Mouse (Mus musculus) midbrain, embryonic 16.5 days (tissue): Measurements from ENCODE around the gene Prrt1. TPM values are rescaled to one million over a fixed set of nuclear protein-coding genes. Genes with fewer than 3 reads are reported as not detected.

Experiments used
- ATAC-seq: fragments of 200-750 bp; cut with Nextera tagmentation; 2 replicates; pipeline ENCODE4 v1.8.0; 2017; ENCODE audit warnings: moderate TSS enrichment
- H3K27ac ChIP-seq: fragments of 300-500 bp; sonication (generic); 2 replicates; pipeline ENCODE4 v1.5.1; 2014; ENCODE audit warnings: mild to moderate bottlenecking, low read length, mixed read lengths
- H3K27me3 ChIP-seq: fragments of 300-500 bp; sonication (generic); 2 replicates; pipeline ENCODE4 v1.6.1; 2014; ENCODE audit warnings: low read depth, low read length, mixed read lengths; ENCODE audit not compliant: control insufficient read depth, insufficient read depth
- H3K36me3 ChIP-seq: fragments of 300-500 bp; sonication (generic); 2 replicates; pipeline ENCODE4 v1.6.1; 2014; ENCODE audit warnings: mild to moderate bottlenecking, low read length, moderate library complexity, mixed read lengths; ENCODE audit not compliant: control insufficient read depth, insufficient read depth
- H3K4me1 ChIP-seq: fragments of 300-500 bp; sonication (generic); 2 replicates; pipeline ENCODE4 v1.6.1; 2014; ENCODE audit warnings: mild to moderate bottlenecking, low read length, mixed read lengths; ENCODE audit not compliant: control insufficient read depth, insufficient read depth
- H3K4me2 ChIP-seq: fragments of 300-500 bp; sonication (generic); 2 replicates; pipeline ENCODE4 v1.6.1; 2014; ENCODE audit warnings: mild to moderate bottlenecking, low read length, mixed read lengths
- H3K4me3 ChIP-seq: fragments of 300-500 bp; sonication (generic); 2 replicates; pipeline ENCODE4 v1.5.1; 2014; ENCODE audit warnings: low read depth, mild to moderate bottlenecking, low read length, moderate library complexity, mixed read lengths
- H3K9ac ChIP-seq: fragments of 300-500 bp; sonication (generic); 2 replicates; pipeline ENCODE4 v1.6.1; 2014; ENCODE audit warnings: low read depth, low read length, mixed read lengths
- H3K9me3 ChIP-seq: fragments of 300-500 bp; sonication (generic); replicated peaks from 2 replicates; pipeline ENCODE4 v1.6.1; 2014; ENCODE audit warnings: mild to moderate bottlenecking, low read length, mixed read lengths; ENCODE audit not compliant: control insufficient read depth, poor library complexity, severe bottlenecking
- WGBS: fragments of 180-500 bp; shearing (Covaris S2); extraction: QIAGEN DNeasy Blood & Tissue Kit; methylation state at CpG from one replicate; pipeline ENCODE4 v1.1.7; 2014; 5-methylcytosine and 5-hydroxymethylcytosine counted together
- polyA plus RNA-seq: library from polyadenylated mRNA; unstranded; fragments of >200 nt; fragmentation: Nextera tagmentation; extraction: Ambion mirVana; gene quantifications from 2 replicates; pipeline ENCODE4 v1.2.1, GENCODE M21; 2015

Prrt1 gene
- polyA plus RNA-seq, 1 experiment from 2014 or later = 11.5 TPM

DNA sequence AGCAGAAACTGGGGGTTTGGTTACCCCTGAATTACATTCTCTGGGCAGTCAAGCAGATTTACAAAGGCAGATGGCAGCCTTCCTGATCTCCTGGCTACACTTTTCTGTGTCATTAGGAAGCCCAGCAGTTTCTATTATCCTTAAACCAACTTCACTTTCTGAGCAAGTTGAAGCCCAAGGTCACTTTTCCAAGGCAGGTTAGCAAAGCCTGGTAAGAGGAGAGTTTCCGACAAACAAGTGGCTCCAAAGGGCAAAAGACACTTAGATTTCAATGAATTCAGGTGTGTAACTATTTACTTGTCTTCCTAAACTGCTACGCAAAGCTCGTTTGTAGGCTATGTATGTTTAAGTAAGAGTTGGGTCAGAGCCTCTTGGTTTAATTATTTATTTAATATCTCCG lies 14.0 kb downstream of the Prrt1 start:
- no peak for ATAC-seq
- Histone ChIP-seq H3K9ac (no peak overlapping the region), H3K4me1 (peaks cover 26% of the 10 kb centered on the region), H3K4me3 (no peak overlapping the region), H3K36me3 (no peaks in the 10 kb centered on the region), H3K27ac (no peak overlapping the region), H3K9me3 (no peaks in the 10 kb centered on the region), H3K4me2 (no peak overlapping the region), H3K27me3 (no peaks in the 10 kb centered on the region)
- WGBS = 93% methylated on average over 4 of the region's 4 CpGs

DNA sequence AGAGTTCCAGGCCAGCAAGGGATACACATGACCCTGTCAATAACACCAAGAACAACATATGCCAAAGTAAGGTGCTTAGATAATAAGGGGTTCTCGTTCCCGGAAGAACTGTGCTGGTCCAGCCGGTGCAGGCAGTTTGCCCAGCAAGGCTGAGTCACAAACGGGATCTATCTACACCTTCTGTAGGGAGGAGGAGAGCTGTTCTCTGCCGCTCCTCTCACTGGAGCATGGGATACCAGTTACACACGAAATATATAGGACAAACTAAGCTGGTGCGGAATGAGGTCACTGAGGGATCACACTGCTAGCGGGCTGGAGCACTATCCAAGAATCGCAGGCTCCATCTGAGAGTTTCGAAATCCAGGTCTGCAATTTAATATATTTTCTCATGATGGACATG lies 14.6 kb downstream of the Prrt1 start:
- H3K4me1 ChIP-seq = peaks cover 29% of the 10 kb centered on the region
- no peak overlapping the region; the same call in 1 of the 2 replicates for H3K4me2 ChIP-seq
- 85% methylated on average over 10 of the region's 10 CpGs for WGBS
- no peaks in the 10 kb centered on the region for H3K27me3 ChIP-seq
- no peak for ATAC-seq
- peaks cover under 1% of the 10 kb centered on the region; the same call in 1 of the 2 replicates for H3K36me3 ChIP-seq
- H3K9me3 ChIP-seq = no peaks in the 10 kb centered on the region
- H3K4me3 ChIP-seq = no peak overlapping the region
- peak overlapping the region; percentile 51 for H3K27ac ChIP-seq
- H3K9ac ChIP-seq = no peak overlapping the region

DNA sequence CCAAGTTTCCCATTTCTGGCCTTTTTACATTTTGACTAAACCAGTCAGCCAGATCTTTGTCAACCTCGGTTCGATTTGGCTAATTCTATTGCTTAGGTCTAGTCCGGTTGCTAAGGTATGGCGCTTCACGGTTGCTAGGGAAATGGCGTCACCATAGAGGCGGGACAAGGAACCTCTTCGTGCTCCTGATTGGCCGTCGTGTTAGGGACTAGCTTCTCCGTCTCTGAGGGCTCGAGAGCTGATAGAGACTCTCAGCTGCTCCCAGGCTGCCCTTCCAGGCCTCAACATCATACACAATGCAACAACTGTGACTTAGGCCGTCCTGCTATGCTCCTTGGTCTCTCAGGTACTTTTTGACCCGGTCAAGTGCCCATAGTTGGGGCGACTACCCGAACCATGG lies 15.3 kb downstream of the Prrt1 start, which contains the start of gene Fkbpl:
TSS of gene Fkbpl (plus strand) at position 157 of the 400 bp plus-strand sequence.
- Histone ChIP-seq H3K4me1 (peaks cover 29% of the 10 kb centered on the region), H3K27me3 (no peaks in the 10 kb centered on the region), H3K27ac (peak within 1 kb of the TSS; percentile 76), H3K4me3 (peak within 1 kb of the TSS; percentile 62), H3K36me3 (peaks cover 6% of the 10 kb centered on the region), H3K9me3 (no peaks in the 10 kb centered on the region), H3K4me2 (peak within 1 kb of the TSS; percentile 70), H3K9ac (peak within 1 kb of the TSS; percentile 70)
- WGBS = under 1% methylated on average over 16 of the region's 16 CpGs
- ATAC-seq = peak; percentile 77

DNA sequence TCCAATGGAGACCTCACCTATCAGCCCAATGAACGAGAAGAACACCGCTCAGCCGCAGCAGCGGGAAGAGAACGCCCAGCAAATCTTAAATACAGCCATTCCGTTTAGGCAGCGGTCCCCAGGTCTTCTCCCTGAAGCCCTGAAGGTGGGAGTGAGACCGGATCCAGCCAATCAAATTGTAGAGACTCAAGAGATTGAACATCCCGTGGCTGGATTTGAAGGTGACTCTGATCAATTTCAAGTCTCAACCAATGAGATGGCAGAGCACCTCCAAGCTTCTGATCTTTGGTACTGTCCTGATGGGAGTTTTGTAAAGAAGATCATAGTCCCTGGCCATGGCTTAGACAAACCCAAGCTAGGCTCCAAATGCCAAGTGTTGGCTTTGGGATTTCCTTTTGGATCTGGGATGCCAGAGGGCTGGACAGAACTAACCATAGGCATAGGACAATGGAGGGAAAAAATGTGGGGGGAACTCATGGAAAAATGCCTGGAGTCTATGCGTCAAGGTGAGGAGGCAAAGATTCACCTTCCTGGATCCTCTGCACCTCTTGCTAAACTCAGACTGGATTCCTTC lies 16.0 kb downstream of the Prrt1 start:
- 50% methylated on average over 10 of the region's 10 CpGs for WGBS
- no peaks in the 10 kb centered on the region for H3K27me3 ChIP-seq
- peaks cover 13% of the 10 kb centered on the region for H3K36me3 ChIP-seq
- H3K9ac ChIP-seq = peak overlapping the region; percentile 70
- peaks cover 29% of the 10 kb centered on the region for H3K4me1 ChIP-seq
- no peak for ATAC-seq
- peak overlapping the region; percentile 62 for H3K4me3 ChIP-seq
- no peaks in the 10 kb centered on the region for H3K9me3 ChIP-seq
- H3K27ac ChIP-seq = peak overlapping the region; percentile 76; the same call in 1 of the 2 replicates
- peak overlapping the region; percentile 70 for H3K4me2 ChIP-seq

DNA sequence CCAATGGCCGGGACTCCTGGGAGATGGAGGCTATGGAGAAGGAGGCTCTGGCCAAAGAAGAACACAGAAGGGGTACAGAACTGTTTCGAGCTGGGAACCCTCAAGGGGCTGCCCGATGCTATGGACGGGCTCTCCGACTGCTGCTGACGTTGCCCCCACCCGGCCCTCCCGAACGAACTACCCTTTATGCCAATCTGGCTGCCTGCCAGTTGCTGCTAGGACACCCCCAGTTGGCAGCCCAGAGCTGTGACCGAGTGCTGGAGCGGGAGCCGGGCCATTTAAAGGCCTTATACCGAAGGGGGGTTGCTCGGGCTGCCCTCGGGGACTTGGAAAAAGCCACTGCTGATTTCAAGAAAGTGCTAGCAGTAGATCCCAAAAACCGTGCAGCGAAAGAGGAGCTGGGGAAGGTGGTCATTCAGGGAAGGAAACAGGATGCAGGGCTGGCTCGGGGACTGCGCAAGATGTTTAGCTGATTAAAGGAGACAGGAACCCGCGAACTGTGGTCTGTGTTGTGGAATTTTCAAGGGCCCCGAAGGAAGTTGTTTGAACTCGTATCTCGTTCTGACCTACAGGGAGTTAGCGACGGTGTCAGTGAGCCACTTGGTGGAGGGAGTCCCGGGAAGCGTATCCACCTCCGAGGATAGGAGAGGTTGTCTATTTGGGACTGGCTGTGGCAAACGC lies 16.6 kb downstream of the Prrt1 start:
- WGBS = 88% methylated on average over 30 of the region's 30 CpGs
- no peaks in the 10 kb centered on the region for H3K27me3 ChIP-seq
- peaks cover 19% of the 10 kb centered on the region for H3K36me3 ChIP-seq
- H3K9ac ChIP-seq = no peak overlapping the region
- peak overlapping the region; percentile 45; the same call in 1 of the 2 replicates for H3K4me2 ChIP-seq
- peaks cover 29% of the 10 kb centered on the region for H3K4me1 ChIP-seq
- no peak for ATAC-seq
- H3K4me3 ChIP-seq = no peak overlapping the region
- no peak overlapping the region for H3K27ac ChIP-seq
- H3K9me3 ChIP-seq = no peaks in the 10 kb centered on the region

DNA sequence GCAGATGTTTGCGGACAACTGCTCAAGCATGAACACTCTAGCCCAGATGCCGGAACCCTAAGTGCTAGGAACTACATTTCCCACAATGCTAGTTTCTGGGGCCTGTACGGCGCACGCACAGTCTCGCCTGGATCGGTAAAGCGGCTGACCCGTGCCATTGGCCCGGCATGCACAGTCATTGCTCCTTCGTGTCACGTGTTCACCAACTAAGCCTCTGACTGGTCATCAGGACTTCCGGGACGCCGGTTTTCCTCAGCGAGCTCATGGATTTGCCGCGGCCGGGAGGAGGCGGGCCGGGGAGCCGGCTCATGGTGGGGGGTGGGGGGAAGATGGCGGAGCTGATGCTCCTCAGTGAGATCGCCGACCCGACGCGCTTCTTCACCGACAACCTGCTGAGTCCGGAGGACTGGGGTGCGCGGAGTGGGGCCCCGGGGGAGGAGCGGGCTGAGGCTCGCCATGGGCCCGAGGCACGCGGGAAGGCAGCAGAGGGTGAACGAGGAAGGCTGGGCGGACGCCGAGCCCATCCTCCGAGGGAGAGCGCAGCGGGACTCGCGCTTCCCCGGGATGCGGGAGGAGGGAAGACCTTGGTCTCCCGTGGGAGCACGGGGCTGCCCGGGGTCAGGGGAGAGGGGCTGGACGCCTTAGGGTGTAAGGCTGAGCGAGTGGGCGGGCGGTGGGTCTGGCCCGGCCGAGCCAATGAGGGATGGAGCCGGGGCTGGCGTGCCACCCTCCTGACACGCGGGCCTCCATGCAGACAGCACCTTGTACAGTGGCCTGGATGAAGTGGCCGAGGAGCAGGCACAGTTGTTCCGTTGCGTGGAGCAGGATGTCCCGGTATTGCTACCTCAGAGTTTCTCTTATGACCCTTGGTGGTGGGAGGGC lies 17.8 kb downstream of the Prrt1 start, which contains the start of gene Atf6b:
TSS of gene Atf6b (plus strand) at position 241 of the 882 bp plus-strand sequence.
- no peaks in the 10 kb centered on the region for H3K27me3 ChIP-seq
- H3K4me1 ChIP-seq = peaks cover 29% of the 10 kb centered on the region
- peak; percentile 96 for ATAC-seq
- H3K4me3 ChIP-seq = peak within 1 kb of the TSS; percentile 88
- WGBS = under 1% methylated on average over 62 of the region's 66 CpGs
- H3K4me2 ChIP-seq = peak within 1 kb of the TSS; percentile 71
- no peaks in the 10 kb centered on the region for H3K9me3 ChIP-seq
- peak within 1 kb of the TSS; percentile 86 for H3K27ac ChIP-seq
- peak within 1 kb of the TSS; percentile 91 for H3K9ac ChIP-seq
- H3K36me3 ChIP-seq = peaks cover 24% of the 10 kb centered on the region

DNA sequence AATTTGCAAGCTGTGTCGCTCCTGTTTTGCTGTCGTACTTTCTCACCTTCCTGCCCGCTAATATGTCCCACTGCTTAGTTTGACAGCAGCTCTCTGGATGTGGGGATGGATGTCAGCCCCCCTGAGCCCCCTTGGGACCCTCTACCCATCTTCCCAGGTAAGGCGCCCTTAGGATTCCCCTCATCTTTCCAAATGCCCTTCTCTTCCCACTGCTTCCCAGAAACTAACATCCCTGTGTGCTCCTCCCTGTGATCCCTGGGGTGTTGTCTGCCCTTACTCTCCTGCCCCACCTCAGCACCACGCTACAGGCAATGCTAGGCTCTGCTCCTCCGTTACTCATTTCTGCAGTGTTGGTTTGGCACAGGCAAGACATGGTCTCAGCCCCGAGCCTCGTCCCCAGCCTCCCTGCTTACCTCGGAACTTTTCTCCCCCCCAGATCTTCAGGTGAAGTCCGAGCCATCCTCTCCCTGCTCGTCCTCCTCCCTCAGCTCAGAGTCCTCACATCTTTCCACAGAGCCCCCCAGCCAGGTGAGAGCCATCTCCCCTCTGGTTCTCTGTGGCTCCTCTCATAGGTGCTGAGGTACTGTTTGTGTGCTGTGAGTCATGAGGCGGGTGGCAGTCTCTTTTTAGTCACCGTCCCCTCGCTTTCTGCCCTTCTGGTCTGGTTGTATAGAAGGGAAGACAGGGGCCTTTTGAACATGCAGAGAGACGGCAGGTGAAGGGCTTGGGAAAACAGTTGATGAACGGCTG lies 19.0 kb downstream of the Prrt1 start:
- WGBS = 88% methylated on average over 16 of the region's 16 CpGs
- no peak for ATAC-seq

DNA sequence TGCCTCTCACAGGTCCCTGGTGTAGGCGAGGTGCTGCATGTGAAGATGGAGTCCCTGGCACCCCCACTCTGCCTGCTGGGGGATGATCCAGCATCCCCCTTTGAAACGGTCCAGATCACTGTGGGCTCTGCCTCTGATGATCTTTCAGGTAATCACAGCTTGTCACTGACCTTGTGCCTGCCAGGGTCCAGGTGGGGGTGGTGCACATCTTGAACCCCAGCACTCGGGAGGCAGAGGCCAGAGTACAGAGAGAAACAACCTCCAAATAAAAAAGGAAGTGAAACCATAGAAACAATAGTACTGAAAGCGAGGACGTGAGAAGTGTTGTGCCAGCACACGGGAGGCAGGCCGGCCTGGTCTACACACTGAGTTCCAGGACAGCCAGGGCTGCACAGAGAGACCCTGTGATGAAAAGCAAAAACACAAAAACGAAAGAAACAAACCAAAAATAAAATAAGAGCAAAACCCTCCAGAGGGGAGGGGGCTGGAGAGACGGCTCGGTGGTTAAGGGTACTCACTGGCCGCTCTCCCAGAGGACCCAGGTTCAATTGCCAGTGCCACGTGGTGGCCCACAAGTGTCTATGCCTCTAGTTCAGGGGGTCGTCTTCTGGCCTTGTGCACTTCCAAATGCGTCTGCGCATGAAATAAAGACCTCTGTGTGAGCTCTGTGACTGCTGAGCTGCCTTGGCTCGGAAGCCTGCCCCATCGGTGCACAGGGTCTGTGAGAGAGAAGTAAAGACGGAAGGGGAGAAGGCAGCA lies 20.0 kb downstream of the Prrt1 start:
- H3K27ac ChIP-seq = no peak overlapping the region
- peaks cover 28% of the 10 kb centered on the region for H3K4me1 ChIP-seq
- no peak overlapping the region for H3K4me2 ChIP-seq
- no peaks in the 10 kb centered on the region for H3K27me3 ChIP-seq
- H3K9me3 ChIP-seq = no peaks in the 10 kb centered on the region
- no peak for ATAC-seq
- H3K9ac ChIP-seq = no peak overlapping the region
- peaks cover 36% of the 10 kb centered on the region for H3K36me3 ChIP-seq
- H3K4me3 ChIP-seq = no peak overlapping the region
- WGBS = 90% methylated on average over 18 of the region's 18 CpGs

More for the DNA sequence above, 19.0 kb downstream of the Prrt1 start:
- Histone ChIP-seq H3K27ac (no peak overlapping the region), H3K4me3 (peak overlapping the region; percentile 88; the same call in 1 of the 2 replicates), H3K27me3 (no peaks in the 10 kb centered on the region), H3K9me3 (no peaks in the 10 kb centered on the region), H3K9ac (peak overlapping the region; percentile 91; the same call in 1 of the 2 replicates), H3K4me2 (peak overlapping the region; percentile 71), H3K4me1 (peaks cover 29% of the 10 kb centered on the region), H3K36me3 (peaks cover 30% of the 10 kb centered on the region)
